Mouse (Mus musculus): ENCODE results near the gene Ppp1r1c. TPM values are rescaled to one million over a fixed set of nuclear protein-coding genes. Genes with fewer than 3 reads are reported as not detected.

Gene Ppp1r1c
- polyA plus RNA-seq (2015; fragmentation: Nextera tagmentation; extraction: Ambion mirVana), result not detected in 2 replicates

- no peaks in the 10 kb centered on the region for H3K9me3 ChIP-seq (ENCODE audit: control insufficient read depth, low read length)
- no peak within 1 kb of the TSS for H3K9ac ChIP-seq (ENCODE audit: low read depth, low read length)
- 85% methylated on average over 6 of the region's 6 CpGs for WGBS
- ATAC-seq, result no peak
- no peak within 1 kb of the TSS for H3K4me2 ChIP-seq (ENCODE audit: low read depth, low read length)
- H3K36me3 ChIP-seq (ENCODE audit: control insufficient read depth, insufficient read depth, low read length), result no peaks in the 10 kb centered on the region
- no peak within 1 kb of the TSS for H3K4me3 ChIP-seq (ENCODE audit: low read length)
- H3K4me1 ChIP-seq (ENCODE audit: control insufficient read depth, insufficient read depth, low read length), result no peaks in the 10 kb centered on the region
- H3K27ac ChIP-seq (ENCODE audit: low read length), result no peak within 1 kb of the TSS
- H3K27me3 ChIP-seq (replicated peaks; ENCODE audit: control insufficient read depth, insufficient read depth, low read length), result no peaks in the 10 kb centered on the region
Observed at GRCm38 (mm10) chr2:79707575-79707974, at the start of gene Ppp1r1c. Gene Ppp1r1c (plus strand): TSS chr2:79707780.

DNA sequence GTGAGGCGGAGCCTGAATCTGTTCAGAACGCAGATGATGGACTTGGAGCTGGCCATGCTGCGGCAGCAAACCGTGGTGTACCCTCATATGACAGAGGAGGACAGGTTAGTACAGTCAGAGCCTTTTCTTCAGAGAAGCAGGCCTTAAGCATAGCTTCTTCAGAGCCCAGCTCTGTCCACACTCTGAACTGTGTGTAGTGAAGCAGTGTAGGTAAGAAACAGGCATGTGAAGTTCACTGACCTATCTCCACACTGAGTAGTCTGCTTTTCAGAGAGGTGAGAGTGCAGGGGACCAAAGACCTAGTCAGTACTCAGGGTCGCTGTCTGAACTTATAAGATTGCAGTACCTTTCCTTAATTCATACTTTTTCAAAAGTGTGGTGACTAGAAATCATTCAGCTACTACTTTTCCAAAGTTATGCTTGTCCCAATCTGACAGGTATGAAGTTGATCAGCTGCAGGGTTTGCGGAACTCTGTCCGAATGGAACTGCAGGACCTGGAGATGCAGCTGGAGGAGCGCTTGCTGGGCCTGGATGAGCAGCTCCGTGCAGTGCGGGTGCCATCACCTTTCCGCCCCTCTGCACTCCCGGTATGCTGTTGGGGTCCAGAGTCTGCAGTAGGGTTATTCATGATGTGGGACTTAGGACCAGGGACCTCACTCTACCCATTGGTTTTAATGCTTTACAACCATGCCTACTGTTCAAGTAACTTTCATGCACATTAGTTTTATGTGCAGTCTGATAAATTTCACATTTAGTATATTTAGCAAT, 47.0 kb upstream of the Ppp1r1c start:
- Histone ChIP-seq H3K4me3 (ENCODE audit: low read length) (no peak overlapping the region), H3K27ac (ENCODE audit: low read length) (no peak overlapping the region), H3K4me1 (ENCODE audit: control insufficient read depth, insufficient read depth, low read length) (0 out of 2 replicates have a peak, but pooled peaks cover 4% of the 10 kb centered on the region), H3K27me3 (replicated peaks; ENCODE audit: control insufficient read depth, insufficient read depth, low read length) (no peaks in the 10 kb centered on the region), H3K9ac (ENCODE audit: low read depth, low read length) (no peak overlapping the region), H3K36me3 (ENCODE audit: control insufficient read depth, insufficient read depth, low read length) (peaks cover 13% of the 10 kb centered on the region), H3K9me3 (ENCODE audit: control insufficient read depth, low read length) (no peaks in the 10 kb centered on the region), H3K4me2 (ENCODE audit: low read depth, low read length) (no peak overlapping the region)
- 88% methylated on average over 12 of the region's 12 CpGs for WGBS
- no peak for ATAC-seq

- H3K27ac ChIP-seq (ENCODE audit: low read length), result no peak overlapping the region
- H3K27me3 ChIP-seq (replicated peaks; ENCODE audit: control insufficient read depth, insufficient read depth, low read length), result no peaks in the 10 kb centered on the region
- H3K9ac ChIP-seq (ENCODE audit: low read depth, low read length), result no peak overlapping the region
- WGBS, result 64% methylated on average over 7 of the region's 7 CpGs
- H3K4me2 ChIP-seq (ENCODE audit: low read depth, low read length), result no peak overlapping the region
- H3K4me1 ChIP-seq (ENCODE audit: control insufficient read depth, insufficient read depth, low read length), result 0 out of 2 replicates have a peak, but pooled peaks cover 4% of the 10 kb centered on the region
- ATAC-seq, result no peak
- no peaks in the 10 kb centered on the region for H3K9me3 ChIP-seq (ENCODE audit: control insufficient read depth, low read length)
- peaks cover 13% of the 10 kb centered on the region for H3K36me3 ChIP-seq (ENCODE audit: control insufficient read depth, insufficient read depth, low read length)
- no peak overlapping the region for H3K4me3 ChIP-seq (ENCODE audit: low read length)
Observed at GRCm38 (mm10) chr2:79661486-79662104, 46.0 kb upstream of the Ppp1r1c start.

DNA sequence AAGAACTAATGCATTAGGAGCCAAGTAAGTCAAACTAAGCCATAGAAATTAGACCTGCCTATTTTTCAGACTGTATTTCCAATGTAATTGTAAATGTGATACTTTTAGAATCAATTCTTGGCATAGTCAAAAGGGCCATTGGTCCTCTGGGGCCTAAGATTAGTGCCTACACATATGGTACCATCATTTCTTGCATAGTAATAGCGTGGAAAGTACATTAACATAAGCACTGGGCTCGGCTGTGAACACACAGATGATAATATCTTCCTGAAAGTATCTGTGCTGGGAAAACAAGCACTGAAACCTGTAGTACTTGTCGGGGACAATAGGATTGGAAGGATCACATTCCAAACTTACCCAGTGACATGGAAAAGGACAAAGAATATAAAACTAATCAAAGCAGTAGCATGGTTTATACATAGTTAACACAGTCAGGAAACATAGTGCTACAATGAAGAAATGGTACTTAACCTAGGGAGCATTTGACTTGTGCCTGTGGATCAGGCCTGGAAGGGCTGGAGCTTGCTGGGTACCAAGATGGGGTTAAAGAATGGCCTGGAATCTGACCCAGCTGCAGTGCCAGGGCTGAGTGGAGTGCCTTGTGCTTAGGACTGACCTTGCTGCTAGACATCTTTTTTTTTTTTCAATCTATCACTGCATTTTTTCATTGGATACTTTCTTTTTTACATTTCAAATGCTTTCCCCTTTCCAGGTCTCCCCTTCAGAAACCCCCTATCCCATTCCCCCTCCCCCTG, 42.9 kb upstream of the Ppp1r1c start:
- no peak overlapping the region for H3K4me2 ChIP-seq (ENCODE audit: low read depth, low read length)
- 76% methylated on average over 3 of the region's 3 CpGs for WGBS
- H3K27ac ChIP-seq (ENCODE audit: low read length), result no peak overlapping the region

DNA sequence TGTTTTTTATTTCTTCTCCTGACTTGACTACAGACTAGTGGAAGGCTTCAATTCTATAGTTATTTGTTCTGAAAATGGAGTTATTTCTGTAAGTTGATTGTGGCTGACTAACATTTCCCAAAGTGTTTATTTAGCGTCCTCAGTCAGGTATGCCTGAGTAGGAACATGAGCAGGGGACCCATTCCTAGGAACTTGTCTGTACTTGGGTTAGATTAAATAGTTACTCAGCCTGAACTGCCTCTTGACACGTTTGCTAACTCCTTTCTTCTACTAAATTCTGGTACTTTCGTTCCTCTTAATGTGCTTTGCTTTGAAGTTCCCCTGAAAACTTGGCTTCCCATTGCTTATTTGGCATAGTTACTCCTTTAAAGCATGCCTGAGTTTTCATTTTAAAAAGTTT, 42.1 kb upstream of the Ppp1r1c start:
- Histone ChIP-seq H3K4me3 (ENCODE audit: low read length) (no peak overlapping the region), H3K9me3 (ENCODE audit: control insufficient read depth, low read length) (no peaks in the 10 kb centered on the region), H3K9ac (ENCODE audit: low read depth, low read length) (no peak overlapping the region), H3K4me1 (ENCODE audit: control insufficient read depth, insufficient read depth, low read length) (no peaks in the 10 kb centered on the region), H3K27ac (ENCODE audit: low read length) (no peak overlapping the region), H3K27me3 (replicated peaks; ENCODE audit: control insufficient read depth, insufficient read depth, low read length) (no peaks in the 10 kb centered on the region), H3K4me2 (ENCODE audit: low read depth, low read length) (no peak overlapping the region), H3K36me3 (ENCODE audit: control insufficient read depth, insufficient read depth, low read length) (peaks cover 9% of the 10 kb centered on the region)
- no peak for ATAC-seq
- WGBS, result 52% methylated on average over 3 of the region's 3 CpGs

More for the DNA sequence above, 42.9 kb upstream of the Ppp1r1c start:
- no peak overlapping the region for H3K9ac ChIP-seq (ENCODE audit: low read depth, low read length)
- H3K9me3 ChIP-seq (ENCODE audit: control insufficient read depth, low read length), result no peaks in the 10 kb centered on the region
- no peaks in the 10 kb centered on the region for H3K27me3 ChIP-seq (replicated peaks; ENCODE audit: control insufficient read depth, insufficient read depth, low read length)
- no peak overlapping the region for H3K4me3 ChIP-seq (ENCODE audit: low read length)
- no peaks in the 10 kb centered on the region for H3K4me1 ChIP-seq (ENCODE audit: control insufficient read depth, insufficient read depth, low read length)
- ATAC-seq, result no peak
- H3K36me3 ChIP-seq (ENCODE audit: control insufficient read depth, insufficient read depth, low read length), result peaks cover 10% of the 10 kb centered on the region

- Histone ChIP-seq H3K9me3 (ENCODE audit: control insufficient read depth, low read length) (no peaks in the 10 kb centered on the region), H3K9ac (ENCODE audit: low read depth, low read length) (no peak overlapping the region), H3K27me3 (replicated peaks; ENCODE audit: control insufficient read depth, insufficient read depth, low read length) (no peaks in the 10 kb centered on the region), H3K4me3 (ENCODE audit: low read length) (no peak overlapping the region), H3K4me2 (ENCODE audit: low read depth, low read length) (no peak overlapping the region), H3K27ac (ENCODE audit: low read length) (no peak overlapping the region), H3K36me3 (ENCODE audit: control insufficient read depth, insufficient read depth, low read length) (peaks cover 8% of the 10 kb centered on the region; the same call in 1 of the 2 replicates), H3K4me1 (ENCODE audit: control insufficient read depth, insufficient read depth, low read length) (no peaks in the 10 kb centered on the region)
- WGBS, result 93% methylated on average over 3 of the region's 3 CpGs
- ATAC-seq, result no peak
Observed at GRCm38 (mm10) chr2:79675266-79675665, 32.3 kb upstream of the Ppp1r1c start.

DNA sequence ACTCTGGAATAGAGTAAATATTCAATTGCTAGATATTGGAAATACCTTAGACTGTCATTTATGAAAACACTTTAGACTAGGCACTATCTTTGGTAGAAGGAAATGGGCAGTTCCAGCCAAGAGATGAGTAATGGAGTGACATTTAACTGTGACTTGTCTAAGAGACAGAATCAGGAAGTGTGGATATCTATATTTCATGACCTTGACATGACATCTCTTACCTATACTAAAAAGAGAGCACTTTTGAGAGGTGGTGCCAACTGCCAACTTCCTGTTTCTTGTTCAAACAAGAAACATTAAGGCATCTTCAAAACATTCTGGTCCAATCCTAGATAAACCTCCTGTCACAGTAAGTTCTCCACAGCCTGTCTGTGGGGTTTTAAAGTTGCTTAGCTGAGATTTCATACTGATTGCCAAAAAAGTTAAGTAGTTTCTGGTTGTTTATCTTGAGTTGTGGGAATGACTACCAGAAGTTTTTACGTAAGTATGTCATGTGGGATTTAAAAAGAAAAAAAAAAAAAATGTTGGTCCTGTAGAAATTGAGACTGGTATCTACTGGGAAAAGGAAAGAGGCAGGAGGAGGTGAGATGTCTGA, 29.8 kb upstream of the Ppp1r1c start:
- 48% methylated on average over 1 of the region's 1 CpGs for WGBS
- Histone ChIP-seq H3K27ac (ENCODE audit: low read length) (no peak overlapping the region), H3K9ac (ENCODE audit: low read depth, low read length) (no peak overlapping the region), H3K36me3 (ENCODE audit: control insufficient read depth, insufficient read depth, low read length) (peaks cover 4% of the 10 kb centered on the region; the same call in 1 of the 2 replicates), H3K4me1 (ENCODE audit: control insufficient read depth, insufficient read depth, low read length) (no peaks in the 10 kb centered on the region), H3K9me3 (ENCODE audit: control insufficient read depth, low read length) (no peaks in the 10 kb centered on the region), H3K4me2 (ENCODE audit: low read depth, low read length) (no peak overlapping the region), H3K4me3 (ENCODE audit: low read length) (no peak overlapping the region), H3K27me3 (replicated peaks; ENCODE audit: control insufficient read depth, insufficient read depth, low read length) (no peaks in the 10 kb centered on the region)
- no peak for ATAC-seq

DNA sequence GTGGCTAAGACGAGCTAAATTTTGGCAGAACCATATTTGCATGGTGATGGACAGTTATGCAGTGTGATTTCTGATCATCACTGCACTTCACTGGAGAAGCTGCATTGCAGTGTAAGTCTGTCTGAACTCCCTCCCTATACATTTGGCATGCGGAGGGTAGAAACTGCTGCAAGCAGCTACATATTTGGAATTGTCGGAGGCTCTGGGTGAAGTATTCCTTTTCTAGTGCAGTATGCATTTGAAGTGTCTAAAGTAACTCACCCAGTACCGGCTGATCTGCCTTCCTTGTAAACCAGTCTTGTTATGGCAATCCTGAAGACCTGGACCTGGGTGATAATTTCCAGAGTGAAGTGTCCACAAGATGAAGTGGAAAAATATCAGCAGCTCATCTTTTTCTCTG, 25.9 kb upstream of the Ppp1r1c start:
- 56% methylated on average over 4 of the region's 4 CpGs for WGBS
- Histone ChIP-seq H3K4me1 (ENCODE audit: control insufficient read depth, insufficient read depth, low read length) (no peaks in the 10 kb centered on the region), H3K4me3 (ENCODE audit: low read length) (no peak overlapping the region), H3K36me3 (ENCODE audit: control insufficient read depth, insufficient read depth, low read length) (peaks cover 4% of the 10 kb centered on the region; the same call in 1 of the 2 replicates), H3K27ac (ENCODE audit: low read length) (no peak overlapping the region), H3K4me2 (ENCODE audit: low read depth, low read length) (no peak overlapping the region), H3K9me3 (ENCODE audit: control insufficient read depth, low read length) (no peaks in the 10 kb centered on the region), H3K9ac (ENCODE audit: low read depth, low read length) (no peak overlapping the region), H3K27me3 (replicated peaks; ENCODE audit: control insufficient read depth, insufficient read depth, low read length) (no peaks in the 10 kb centered on the region)
- peak; percentile 50 for ATAC-seq

DNA sequence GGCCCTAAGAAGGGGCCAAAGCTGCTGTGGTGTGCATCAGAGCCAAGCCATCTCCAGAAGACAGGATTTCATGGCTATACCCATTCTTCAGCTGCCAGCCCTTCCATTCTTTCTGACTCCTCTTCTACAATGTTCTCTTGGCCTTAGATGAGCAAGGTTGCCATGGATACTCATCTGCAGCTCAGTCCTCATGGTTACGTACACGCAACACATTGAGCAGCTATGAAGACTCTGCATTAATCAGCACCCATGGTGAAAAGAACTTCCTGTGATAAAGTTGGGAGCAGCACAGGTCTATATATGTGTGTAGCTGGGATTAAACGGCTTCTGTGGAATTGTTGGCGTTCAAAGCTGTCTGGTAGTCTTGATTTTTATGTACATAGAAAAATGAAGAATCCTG, 24.3 kb upstream of the Ppp1r1c start:
- ATAC-seq, result no peak
- 92% methylated on average over 4 of the region's 4 CpGs for WGBS

More for the DNA sequence above, 24.3 kb upstream of the Ppp1r1c start:
- Histone ChIP-seq H3K36me3 (ENCODE audit: control insufficient read depth, insufficient read depth, low read length) (peaks cover 4% of the 10 kb centered on the region; the same call in 1 of the 2 replicates), H3K27me3 (replicated peaks; ENCODE audit: control insufficient read depth, insufficient read depth, low read length) (no peaks in the 10 kb centered on the region), H3K27ac (ENCODE audit: low read length) (no peak overlapping the region), H3K4me2 (ENCODE audit: low read depth, low read length) (no peak overlapping the region), H3K9ac (ENCODE audit: low read depth, low read length) (no peak overlapping the region), H3K9me3 (ENCODE audit: control insufficient read depth, low read length) (no peaks in the 10 kb centered on the region), H3K4me3 (ENCODE audit: low read length) (no peak overlapping the region), H3K4me1 (ENCODE audit: control insufficient read depth, insufficient read depth, low read length) (no peaks in the 10 kb centered on the region)
